Mouse (Mus musculus): Measurements from ENCODE around the gene Tnnt2. TPM values are rescaled to one million over a fixed set of nuclear protein-coding genes. Genes with fewer than 3 reads are reported as not detected.

Gene Tnnt2
- total and polyA plus RNA-seq, 2 experiments from 2014 or later = 0.51 to 1.0 TPM

DNA sequence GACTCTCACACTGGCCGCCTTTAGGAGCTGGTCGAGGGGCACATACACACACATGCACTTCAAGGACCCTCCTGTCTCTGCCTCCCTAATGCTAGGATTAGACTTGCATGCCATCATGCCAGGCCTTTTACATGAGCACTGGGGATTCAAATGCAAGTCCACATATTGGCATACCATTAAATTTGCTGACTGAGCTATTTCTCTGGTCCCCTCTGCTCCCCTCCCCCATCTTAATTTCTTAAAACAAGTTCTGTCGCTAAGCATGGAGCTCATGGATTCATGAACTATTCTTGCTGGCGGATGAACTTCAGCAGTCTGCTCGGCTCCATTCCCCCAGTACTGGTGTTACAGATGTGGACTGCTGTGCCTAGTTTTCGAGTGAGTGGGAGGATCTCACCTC, 56.6 kb downstream of the Tnnt2 start:
- Histone ChIP-seq H3K4me3 (ENCODE audit: low read depth, low read length) (no peak overlapping the region), H3K4me1 (ENCODE audit: insufficient read depth, low read length) (no peaks in the 10 kb centered on the region), H3K9ac (replicated peaks; ENCODE audit: low read length, poor library complexity, severe bottlenecking) (no peak overlapping the region), H3K36me3 (ENCODE audit: insufficient read depth, low read length) (no peaks in the 10 kb centered on the region), H3K4me2 (ENCODE audit: low read depth, low read length, poor library complexity, severe bottlenecking) (no peak overlapping the region), H3K27me3 (ENCODE audit: insufficient read depth, low read length) (no peaks in the 10 kb centered on the region), H3K27ac (ENCODE audit: low read depth, low read length) (no peak overlapping the region), H3K9me3 (ENCODE audit: low read length) (no peaks in the 10 kb centered on the region)
- WGBS = 87% methylated on average over 6 of the region's 6 CpGs
- no peak for DNase-seq (ENCODE audit: low spot score)
- ATAC-seq (ENCODE audit: low FRiP score) = no peak
- TF ChIP-seq CTCF (IDR thresholded peaks at IDR 0.05) = no peak

DNA sequence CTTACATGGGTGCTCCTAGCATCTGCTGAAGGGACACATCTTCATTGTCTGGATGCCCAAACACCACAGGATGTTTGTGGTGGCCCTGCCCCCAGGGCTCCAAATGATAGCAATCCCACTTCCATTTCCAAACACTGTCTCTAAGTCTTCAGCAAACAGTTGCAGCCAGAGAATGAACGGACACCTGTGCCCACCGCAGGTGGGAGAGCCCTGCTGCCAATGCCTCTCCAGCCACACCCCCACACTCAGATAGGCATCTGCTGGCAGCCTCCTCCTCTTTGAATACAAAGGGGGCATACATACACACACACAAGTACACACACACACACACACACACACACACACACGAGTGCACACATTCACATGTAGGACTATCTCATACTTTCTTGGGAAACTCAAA, 57.2 kb downstream of the Tnnt2 start:
- Histone ChIP-seq H3K4me2 (ENCODE audit: low read depth, low read length, poor library complexity, severe bottlenecking) (no peak overlapping the region), H3K27ac (ENCODE audit: low read depth, low read length) (no peak overlapping the region), H3K9ac (replicated peaks; ENCODE audit: low read length, poor library complexity, severe bottlenecking) (no peak overlapping the region), H3K9me3 (ENCODE audit: low read length) (no peaks in the 10 kb centered on the region), H3K27me3 (ENCODE audit: insufficient read depth, low read length) (no peaks in the 10 kb centered on the region), H3K4me3 (ENCODE audit: low read depth, low read length) (no peak overlapping the region), H3K4me1 (ENCODE audit: insufficient read depth, low read length) (no peaks in the 10 kb centered on the region), H3K36me3 (ENCODE audit: insufficient read depth, low read length) (no peaks in the 10 kb centered on the region)
- 80% methylated on average over 3 of the region's 3 CpGs for WGBS
- no peak for ATAC-seq (ENCODE audit: low FRiP score)
- TF ChIP-seq CTCF (IDR thresholded peaks at IDR 0.05) = no peak
- no peak for DNase-seq (ENCODE audit: low spot score)

DNA sequence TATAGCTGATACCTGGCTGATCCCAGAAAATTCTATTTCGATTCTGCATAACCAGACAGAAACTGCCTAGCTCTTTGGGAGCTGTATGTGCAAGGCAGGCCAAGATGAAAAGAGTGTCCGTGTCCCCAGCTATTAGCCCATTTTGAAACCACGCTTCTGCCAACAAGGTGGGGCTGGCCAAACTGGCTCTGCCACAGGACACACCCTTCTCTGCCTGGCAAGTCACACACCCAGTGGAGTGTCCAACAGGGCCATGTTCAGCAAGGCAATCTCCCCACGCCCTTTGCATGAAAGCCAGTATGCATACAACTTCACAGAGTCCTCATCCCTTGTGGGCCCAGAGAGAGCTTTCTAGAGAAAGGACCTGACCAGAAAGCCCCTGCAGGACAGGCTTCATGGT, 59.2 kb downstream of the Tnnt2 start:
- no peak overlapping the region for H3K27ac ChIP-seq (ENCODE audit: low read depth, low read length)
- TF ChIP-seq CTCF (IDR thresholded peaks at IDR 0.05) = no peak
- H3K36me3 ChIP-seq (ENCODE audit: insufficient read depth, low read length) = no peaks in the 10 kb centered on the region
- H3K9me3 ChIP-seq (ENCODE audit: low read length) = no peaks in the 10 kb centered on the region
- H3K27me3 ChIP-seq (ENCODE audit: insufficient read depth, low read length) = no peaks in the 10 kb centered on the region
- H3K9ac ChIP-seq (replicated peaks; ENCODE audit: low read length, poor library complexity, severe bottlenecking) = no peak overlapping the region
- no peak overlapping the region for H3K4me2 ChIP-seq (ENCODE audit: low read depth, low read length, poor library complexity, severe bottlenecking)
- WGBS = 93% methylated on average over 4 of the region's 4 CpGs
- H3K4me1 ChIP-seq (ENCODE audit: insufficient read depth, low read length) = no peaks in the 10 kb centered on the region
- ATAC-seq (ENCODE audit: low FRiP score) (no peak), DNase-seq (ENCODE audit: low spot score) (no peak)
- no peak overlapping the region for H3K4me3 ChIP-seq (ENCODE audit: low read depth, low read length)

DNA sequence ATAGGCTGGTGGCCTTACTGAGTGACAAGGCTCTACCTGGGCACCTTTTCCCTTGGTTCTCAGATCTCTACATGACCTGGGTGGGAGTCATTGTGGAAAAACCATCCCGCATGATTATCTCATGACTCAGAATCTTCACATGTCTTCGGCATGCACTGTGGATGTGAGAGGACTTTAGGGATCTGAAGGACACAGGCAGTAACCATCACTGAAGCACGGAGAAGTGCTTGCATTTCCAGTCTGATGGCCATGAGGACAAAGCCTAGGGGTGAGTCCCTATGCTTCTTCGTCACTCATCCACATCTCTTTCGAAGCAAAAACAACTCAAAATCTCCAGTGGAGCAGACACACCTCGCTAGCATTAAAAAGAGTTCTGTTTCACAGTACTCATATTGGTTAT, 63.1 kb downstream of the Tnnt2 start:
- 85% methylated on average over 6 of the region's 6 CpGs for WGBS
- Histone ChIP-seq H3K9ac (replicated peaks; ENCODE audit: low read length, poor library complexity, severe bottlenecking) (no peak overlapping the region), H3K27ac (ENCODE audit: low read depth, low read length) (no peak overlapping the region), H3K9me3 (ENCODE audit: low read length) (no peaks in the 10 kb centered on the region), H3K36me3 (ENCODE audit: insufficient read depth, low read length) (no peaks in the 10 kb centered on the region), H3K4me2 (ENCODE audit: low read depth, low read length, poor library complexity, severe bottlenecking) (no peak overlapping the region), H3K4me3 (ENCODE audit: low read depth, low read length) (no peak overlapping the region), H3K4me1 (ENCODE audit: insufficient read depth, low read length) (no peaks in the 10 kb centered on the region), H3K27me3 (ENCODE audit: insufficient read depth, low read length) (no peaks in the 10 kb centered on the region)
- no peak for DNase-seq (ENCODE audit: low spot score)
- ATAC-seq (ENCODE audit: low FRiP score) = no peak
- no peak for TF ChIP-seq CTCF (IDR thresholded peaks at IDR 0.05)

DNA sequence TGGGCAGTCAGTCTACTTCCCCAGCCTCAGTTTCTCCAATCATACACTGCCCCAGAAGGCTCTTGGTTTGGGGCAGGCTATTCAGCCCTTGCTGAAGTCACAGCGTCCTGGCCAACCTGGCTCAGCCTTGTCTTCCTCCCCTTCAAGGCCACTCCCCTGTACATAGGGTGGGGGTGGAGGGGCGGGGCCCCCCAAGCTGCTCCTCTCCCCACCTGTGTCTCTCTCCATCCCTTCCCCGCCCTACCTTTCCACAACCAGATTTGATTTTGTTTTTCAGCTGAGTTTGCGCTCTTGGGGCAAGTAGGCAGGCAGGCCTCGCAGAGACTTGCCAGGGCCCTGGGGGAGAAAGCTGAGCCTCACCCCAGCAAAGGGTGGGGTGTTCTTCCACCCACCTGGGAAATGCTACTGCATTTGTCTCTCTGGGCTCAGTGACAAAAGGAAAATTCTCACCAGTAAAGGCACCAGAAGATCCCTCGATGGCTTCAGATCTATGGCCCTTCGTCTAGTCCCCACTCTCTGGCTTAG, 63.9 kb downstream of the Tnnt2 start:
- H3K9me3 ChIP-seq (ENCODE audit: low read length) = no peaks in the 10 kb centered on the region
- no peak for TF ChIP-seq CTCF (IDR thresholded peaks at IDR 0.05)
- H3K4me3 ChIP-seq (ENCODE audit: low read depth, low read length) = no peak overlapping the region
- DNase-seq (ENCODE audit: low spot score) (no peak), ATAC-seq (ENCODE audit: low FRiP score) (no peak)
- H3K9ac ChIP-seq (replicated peaks; ENCODE audit: low read length, poor library complexity, severe bottlenecking) = no peak overlapping the region
- H3K27ac ChIP-seq (ENCODE audit: low read depth, low read length) = no peak overlapping the region
- no peaks in the 10 kb centered on the region for H3K36me3 ChIP-seq (ENCODE audit: insufficient read depth, low read length)
- WGBS = 75% methylated on average over 7 of the region's 7 CpGs
- H3K27me3 ChIP-seq (ENCODE audit: insufficient read depth, low read length) = no peaks in the 10 kb centered on the region
- no peak overlapping the region for H3K4me2 ChIP-seq (ENCODE audit: low read depth, low read length, poor library complexity, severe bottlenecking)
- H3K4me1 ChIP-seq (ENCODE audit: insufficient read depth, low read length) = no peaks in the 10 kb centered on the region

Other genes starting within 250 kb of the Tnnt2 start
- gene Nav1, start 229.1 kb upstream of the Tnnt2 start, total RNA-seq (2014; rRNA removed) = 99.1 and 109 TPM in 2 replicates
- gene Nav1, start 229.1 kb upstream of the Tnnt2 start, polyA plus RNA-seq (2015; fragmentation: Nextera tagmentation; extraction: Ambion mirVana) = 37.3 and 46.5 TPM in 2 replicates
- 48.1 and 64.3 TPM in 2 replicates for gene Csrp1, start 116.3 kb upstream of the Tnnt2 start, total RNA-seq (2014; rRNA removed)
- 21.6 and 25.1 TPM in 2 replicates for gene Csrp1, start 116.3 kb upstream of the Tnnt2 start, polyA plus RNA-seq (2015; fragmentation: Nextera tagmentation; extraction: Ambion mirVana)
- gene Phlda3, start 70.2 kb upstream of the Tnnt2 start, total RNA-seq (2014; rRNA removed) = 45.1 and 54.4 TPM in 2 replicates
- gene Phlda3, start 70.2 kb upstream of the Tnnt2 start, polyA plus RNA-seq (2015; fragmentation: Nextera tagmentation; extraction: Ambion mirVana) = 48.5 and 48.9 TPM in 2 replicates
- 2.2 TPM in 1 of 2 replicates, not detected in the other for gene Tnni1, start 56.9 kb upstream of the Tnnt2 start, total RNA-seq (2014; rRNA removed)
- gene Tnni1, start 56.9 kb upstream of the Tnnt2 start, polyA plus RNA-seq (2015; fragmentation: Nextera tagmentation; extraction: Ambion mirVana) = 0.57 and 0.70 TPM in 2 replicates
- gene Lad1, start 17.8 kb upstream of the Tnnt2 start, total RNA-seq (2014; rRNA removed) = 0.90 and 1.9 TPM in 2 replicates
- 0.56 and 0.64 TPM in 2 replicates for gene Lad1, start 17.8 kb upstream of the Tnnt2 start, polyA plus RNA-seq (2015; fragmentation: Nextera tagmentation; extraction: Ambion mirVana)
- gene Pkp1, start 82.9 kb downstream of the Tnnt2 start, total RNA-seq (2014; rRNA removed) = 0.24 and 2.9 TPM in 2 replicates
- 0.09 and 0.16 TPM in 2 replicates for gene Pkp1, start 82.9 kb downstream of the Tnnt2 start, polyA plus RNA-seq (2015; fragmentation: Nextera tagmentation; extraction: Ambion mirVana)
- gene Igfn1, start 170.0 kb downstream of the Tnnt2 start, total RNA-seq (2014; rRNA removed) = 0.22 TPM in 1 of 2 replicates, not detected in the other
- not detected in 2 replicates for gene Igfn1, start 170.0 kb downstream of the Tnnt2 start, polyA plus RNA-seq (2015; fragmentation: Nextera tagmentation; extraction: Ambion mirVana)
- gene Tmem9, start 171.8 kb downstream of the Tnnt2 start, total RNA-seq (2014; rRNA removed) = 110 and 119 TPM in 2 replicates
- gene Tmem9, start 171.8 kb downstream of the Tnnt2 start, polyA plus RNA-seq (2015; fragmentation: Nextera tagmentation; extraction: Ambion mirVana) = 172 and 188 TPM in 2 replicates
- 3.0 TPM in 1 of 2 replicates, not detected in the other for gene Ascl5, start 214.4 kb downstream of the Tnnt2 start, total RNA-seq (2014; rRNA removed)
- gene Ascl5, start 214.4 kb downstream of the Tnnt2 start, polyA plus RNA-seq (2015; fragmentation: Nextera tagmentation; extraction: Ambion mirVana) = 0.30 TPM in 1 of 2 replicates, not detected in the other
- gene Cacna1s, start 216.4 kb downstream of the Tnnt2 start, total RNA-seq (2014; rRNA removed) = 0.42 and 0.71 TPM in 2 replicates
- 0.57 and 0.59 TPM in 2 replicates for gene Cacna1s, start 216.4 kb downstream of the Tnnt2 start, polyA plus RNA-seq (2015; fragmentation: Nextera tagmentation; extraction: Ambion mirVana)

All from midbrain, postnatal 0 days (tissue).